Mouse (Mus musculus) erythroblast, embryonic 14.5 days (primary cell): ENCODE data around the gene Pla2g2f. TPM values are rescaled to one million over a fixed set of nuclear protein-coding genes. Genes with fewer than 3 reads are reported as not detected.

ENCODE experiments used
- H3K27me3 ChIP-seq: 2 replicates; pipeline ENCODE4 v1.6.1; 2012; ENCODE audit warnings: inconsistent platforms; ENCODE audit not compliant: control insufficient read depth
- H3K36me3 ChIP-seq: 2 replicates; pipeline ENCODE4 v1.6.1; 2012; ENCODE audit warnings: mild to moderate bottlenecking, inconsistent platforms; ENCODE audit not compliant: control insufficient read depth
- H3K4me1 ChIP-seq: 2 replicates; pipeline ENCODE4 v1.6.1; 2012; ENCODE audit warnings: inconsistent platforms; ENCODE audit not compliant: control insufficient read depth
- H3K4me3 ChIP-seq: replicated peaks from 2 replicates; pipeline ENCODE3; 2012; ENCODE audit warnings: moderate library complexity, mild to moderate bottlenecking, inconsistent platforms
- H3K9me3 ChIP-seq: 2 replicates; pipeline ENCODE4 v1.6.1; 2012; ENCODE audit warnings: low read length, inconsistent platforms, mixed read lengths; ENCODE audit not compliant: control insufficient read depth
- GATA1 ChIP-seq: IDR thresholded peaks from 2 replicates; pipeline ENCODE4 v1.6.1; 2012; ENCODE audit warnings: low read length, inconsistent platforms, mixed read lengths
- TAL1 ChIP-seq: IDR thresholded peaks from 3 replicates; pipeline ENCODE4 v1.6.1; 2012; ENCODE audit warnings: low read length, inconsistent platforms, mixed read lengths
- polyA plus RNA-seq: library from polyadenylated mRNA; stranded (reverse); fragments of >175 nt; gene quantifications from 2 replicates; pipeline ENCODE4 v1.2.3, GENCODE M21; 2012

Pla2g2f gene
- polyA plus RNA-seq, 1 experiment: not detected

- Histone ChIP-seq H3K4me3 (no peak overlapping the region), H3K36me3 (no peaks in the 10 kb centered on the region), H3K4me1 (no peaks in the 10 kb centered on the region), H3K27me3 (peaks cover 14% of the 10 kb centered on the region), H3K9me3 (no peaks in the 10 kb centered on the region)
- TF ChIP-seq GATA1 (no peak), TAL1 (no peak)
Measured at GRCm38 (mm10) chr4:138725751-138726150, 31.7 kb downstream of the Pla2g2f start.

- Histone ChIP-seq H3K4me3 (no peak overlapping the region), H3K4me1 (no peaks in the 10 kb centered on the region), H3K9me3 (no peaks in the 10 kb centered on the region), H3K27me3 (peaks cover 14% of the 10 kb centered on the region), H3K36me3 (no peaks in the 10 kb centered on the region)
- no peak for TF ChIP-seq GATA1
- TF ChIP-seq TAL1: no peak
Measured at GRCm38 (mm10) chr4:138725127-138725461, 32.3 kb downstream of the Pla2g2f start.

GRCm38 (mm10) chr4:138724354-138725126 lies 32.9 kb downstream of the Pla2g2f start, which contains the start of gene Pla2g2c:
Pla2g2c (plus strand) TSS chr4:138724792.
- Histone ChIP-seq H3K4me1 (no peaks in the 10 kb centered on the region), H3K9me3 (no peaks in the 10 kb centered on the region), H3K36me3 (no peaks in the 10 kb centered on the region), H3K27me3 (peaks cover 14% of the 10 kb centered on the region), H3K4me3 (no peak within 1 kb of the TSS)
- no peak for TF ChIP-seq GATA1
- no peak for TF ChIP-seq TAL1

GRCm38 (mm10) chr4:138723493-138724281 lies 33.7 kb downstream of the Pla2g2f start:
- Histone ChIP-seq H3K27me3 (peaks cover 14% of the 10 kb centered on the region), H3K36me3 (no peaks in the 10 kb centered on the region), H3K4me3 (no peak overlapping the region)

GRCm38 (mm10) chr4:138719264-138719596 lies 38.2 kb downstream of the Pla2g2f start:
- Histone ChIP-seq H3K4me3 (no peak overlapping the region), H3K27me3 (peaks cover 6% of the 10 kb centered on the region), H3K4me1 (no peaks in the 10 kb centered on the region), H3K36me3 (no peaks in the 10 kb centered on the region), H3K9me3 (no peaks in the 10 kb centered on the region)
- TF ChIP-seq GATA1: no peak
- TF ChIP-seq TAL1: no peak

More at GRCm38 (mm10) chr4:138723493-138724281, 33.7 kb downstream of the Pla2g2f start:
- no peaks in the 10 kb centered on the region for H3K4me1 ChIP-seq
- TF ChIP-seq TAL1: no peak
- TF ChIP-seq GATA1: no peak
- H3K9me3 ChIP-seq: no peaks in the 10 kb centered on the region

- H3K4me1 ChIP-seq: no peaks in the 10 kb centered on the region
- H3K36me3 ChIP-seq: no peaks in the 10 kb centered on the region
- TF ChIP-seq GATA1 (no peak), TAL1 (no peak)
- peaks cover under 1% of the 10 kb centered on the region; the same call in 1 of the 2 replicates for H3K27me3 ChIP-seq
- no peak overlapping the region for H3K4me3 ChIP-seq
- no peaks in the 10 kb centered on the region for H3K9me3 ChIP-seq
Measured at GRCm38 (mm10) chr4:138718586-138719263, 38.7 kb downstream of the Pla2g2f start.

- no peak for TF ChIP-seq GATA1
- no peak for TF ChIP-seq TAL1
- Histone ChIP-seq H3K4me1 (no peaks in the 10 kb centered on the region), H3K4me3 (no peak overlapping the region), H3K27me3 (no peaks in the 10 kb centered on the region), H3K9me3 (no peaks in the 10 kb centered on the region), H3K36me3 (no peaks in the 10 kb centered on the region)
Measured at GRCm38 (mm10) chr4:138716697-138717096, 40.7 kb downstream of the Pla2g2f start.

DNA sequence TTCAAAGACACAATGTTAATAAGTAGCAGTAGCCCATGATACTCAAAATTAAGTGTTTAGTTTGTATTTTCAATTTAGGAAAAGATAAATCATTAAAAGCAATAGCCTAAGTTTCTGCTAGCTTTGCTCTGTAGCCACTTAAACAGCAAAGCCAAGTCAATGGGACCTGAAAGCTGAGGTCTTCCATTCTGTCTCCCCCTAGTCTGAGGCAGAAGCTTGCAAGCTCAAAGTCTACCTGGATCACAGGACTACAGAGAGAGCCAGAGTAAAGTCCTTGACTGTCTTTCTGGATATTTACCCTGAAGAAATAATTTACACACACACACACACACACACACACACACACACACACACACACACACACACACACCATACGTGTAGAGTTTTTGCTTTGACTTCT lies 43.2 kb downstream of the Pla2g2f start:
- H3K36me3 ChIP-seq: no peaks in the 10 kb centered on the region
- no peaks in the 10 kb centered on the region for H3K9me3 ChIP-seq
- TF ChIP-seq GATA1 (no peak), TAL1 (no peak)
- H3K4me1 ChIP-seq: no peaks in the 10 kb centered on the region
- H3K4me3 ChIP-seq: no peak overlapping the region
- no peaks in the 10 kb centered on the region for H3K27me3 ChIP-seq

- Histone ChIP-seq H3K4me1 (no peaks in the 10 kb centered on the region), H3K36me3 (no peaks in the 10 kb centered on the region), H3K4me3 (no peak overlapping the region), H3K9me3 (no peaks in the 10 kb centered on the region), H3K27me3 (no peaks in the 10 kb centered on the region)
- TF ChIP-seq TAL1 (no peak), GATA1 (no peak)
Measured at GRCm38 (mm10) chr4:138712621-138713020, 44.8 kb downstream of the Pla2g2f start.
